Mouse (Mus musculus) small intestine, adult 2 months (tissue): ENCODE results near the gene Plekhh2. TPM values are rescaled to one million over a fixed set of nuclear protein-coding genes. Genes with fewer than 3 reads are reported as not detected.

Experiments used
- H3K27ac ChIP-seq: fragments of 200-500 bp; 2 replicates; pipeline ENCODE4 v1.5.1; 2012; ENCODE audit warnings: low read depth, low read length, control low read depth, inconsistent platforms; ENCODE audit not compliant: insufficient read depth
- H3K27me3 ChIP-seq: fragments of 200-500 bp; 2 replicates; pipeline ENCODE4 v1.6.1; 2012; ENCODE audit warnings: mild to moderate bottlenecking, moderate library complexity, low read length, inconsistent platforms; ENCODE audit not compliant: control insufficient read depth, insufficient read depth
- H3K36me3 ChIP-seq: fragments of 200-500 bp; 2 replicates; pipeline ENCODE4 v1.6.1; 2012; ENCODE audit warnings: mild to moderate bottlenecking, low read length, control low read depth, inconsistent platforms; ENCODE audit not compliant: control insufficient read depth, insufficient read depth
- H3K4me1 ChIP-seq: fragments of 200-500 bp; 2 replicates; pipeline ENCODE4 v1.6.1; 2012; ENCODE audit warnings: low read length, inconsistent platforms, mixed read lengths; ENCODE audit not compliant: control insufficient read depth, insufficient read depth, insufficient read length
- H3K4me3 ChIP-seq: fragments of 200-500 bp; 2 replicates; pipeline ENCODE4 v1.5.1; 2012; ENCODE audit warnings: low read depth, mild to moderate bottlenecking, control low read depth, inconsistent platforms, low read length, moderate library complexity
- CTCF ChIP-seq: fragments of 200-500 bp; IDR thresholded peaks from 2 replicates; pipeline ENCODE4 v1.5.1; 2012; ENCODE audit warnings: low read depth, mild to moderate bottlenecking, control low read depth, inconsistent platforms, low read length, moderate library complexity, mixed read lengths; ENCODE audit not compliant: insufficient replicate concordance, insufficient read length; ENCODE audit errors: extremely low read depth
- POLR2A ChIP-seq: fragments of 200-500 bp; IDR thresholded peaks from 2 replicates; pipeline ENCODE4 v1.6.1; 2012; ENCODE audit warnings: low read depth, mild to moderate bottlenecking, control low read depth, inconsistent platforms, low read length, moderate library complexity
- WGBS: fragments of 180-500 bp; shearing (Covaris S2); methylation state at CpG from one replicate; pipeline ENCODE4 v1.1.7; 2018; 5-methylcytosine and 5-hydroxymethylcytosine counted together
- polyA plus RNA-seq: library from polyadenylated mRNA; depleted of rRNA; stranded (reverse); fragments of >200 nt; gene quantifications from 2 replicates; pipeline ENCODE4 v1.2.3, GENCODE M21; 2012

Plekhh2 gene
- polyA plus RNA-seq, 1 experiment = 1.8 TPM

DNA sequence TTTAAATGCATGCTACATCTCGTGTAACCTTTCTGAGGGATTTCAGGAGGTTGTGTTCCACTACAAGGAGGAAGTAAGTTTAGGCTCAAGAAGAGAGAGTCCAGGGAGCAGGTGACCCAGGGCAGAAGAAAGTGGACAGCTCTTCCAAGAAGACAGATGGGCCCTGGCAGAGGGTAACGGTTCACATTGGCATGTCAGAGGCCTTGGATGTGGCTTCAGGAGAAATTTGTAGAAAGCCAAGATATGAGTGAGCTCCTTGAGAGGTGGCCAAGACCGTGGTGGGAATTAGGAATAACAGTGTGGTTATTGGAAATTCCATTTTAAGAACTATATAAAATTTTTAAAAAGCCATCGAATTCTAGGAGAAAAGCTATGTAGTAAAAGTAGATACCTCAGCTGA lies 22.1 kb downstream of the Plekhh2 start:
- WGBS = 63% methylated on average over 4 of the region's 4 CpGs
- no peak overlapping the region for H3K27ac ChIP-seq
- no peak for TF ChIP-seq CTCF
- no peak for TF ChIP-seq POLR2A

DNA sequence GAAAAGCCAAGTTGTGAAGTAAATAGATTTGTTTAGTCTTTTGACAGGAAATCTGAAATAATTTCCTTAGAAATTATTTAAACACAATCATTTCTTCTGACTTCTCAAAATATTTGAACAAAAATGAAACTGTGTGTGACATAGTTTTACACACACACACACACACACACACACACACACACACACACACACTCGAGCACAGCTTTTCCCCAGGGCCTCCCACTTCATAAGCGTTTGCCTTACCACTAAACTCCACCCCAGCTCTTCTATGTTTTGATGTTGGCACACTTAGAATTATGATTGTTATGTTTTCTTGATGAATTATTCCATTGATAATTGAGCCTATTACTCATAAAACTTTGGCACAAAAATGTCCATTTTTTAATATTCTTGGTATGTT lies 22.9 kb downstream of the Plekhh2 start:
- TF ChIP-seq POLR2A = no peak
- TF ChIP-seq CTCF = no peak
- Histone ChIP-seq H3K27ac (no peak overlapping the region), H3K27me3 (no peaks in the 10 kb centered on the region; the same call in 1 of the 2 replicates), H3K4me3 (no peak overlapping the region), H3K36me3 (no peaks in the 10 kb centered on the region), H3K4me1 (no peaks in the 10 kb centered on the region)
- 59% methylated on average over 2 of the region's 2 CpGs for WGBS

More for the DNA sequence above, 22.1 kb downstream of the Plekhh2 start:
- H3K36me3 ChIP-seq = no peaks in the 10 kb centered on the region
- H3K4me1 ChIP-seq = no peaks in the 10 kb centered on the region
- H3K4me3 ChIP-seq = no peak overlapping the region
- H3K27me3 ChIP-seq = no peaks in the 10 kb centered on the region; the same call in 1 of the 2 replicates

DNA sequence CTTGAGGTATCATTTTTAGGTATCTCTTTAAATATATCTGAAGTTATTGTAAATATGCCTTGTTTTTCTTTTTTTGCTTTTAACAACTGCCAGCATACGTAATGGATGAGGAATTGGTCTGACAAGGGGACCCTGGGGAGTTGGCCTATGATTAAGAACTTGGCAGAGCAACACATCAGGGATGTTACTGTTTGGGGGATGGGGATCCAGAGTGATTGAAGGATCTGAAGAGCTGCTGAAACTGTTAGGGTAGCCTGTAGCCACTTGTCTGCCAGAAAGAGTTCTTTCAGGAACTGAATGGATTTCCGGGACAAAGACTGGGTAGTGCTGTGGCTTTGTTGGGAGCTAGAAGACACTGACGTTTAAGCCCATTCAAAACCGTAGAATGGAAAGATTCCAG lies 23.5 kb downstream of the Plekhh2 start:
- no peaks in the 10 kb centered on the region; the same call in 1 of the 2 replicates for H3K27me3 ChIP-seq
- TF ChIP-seq POLR2A = no peak
- TF ChIP-seq CTCF = no peak
- no peak overlapping the region for H3K4me3 ChIP-seq
- whole genome bisulfite sequencing = 83% methylated on average over 4 of the region's 4 CpGs
- no peaks in the 10 kb centered on the region for H3K4me1 ChIP-seq
- H3K27ac ChIP-seq = no peak overlapping the region
- H3K36me3 ChIP-seq = no peaks in the 10 kb centered on the region

DNA sequence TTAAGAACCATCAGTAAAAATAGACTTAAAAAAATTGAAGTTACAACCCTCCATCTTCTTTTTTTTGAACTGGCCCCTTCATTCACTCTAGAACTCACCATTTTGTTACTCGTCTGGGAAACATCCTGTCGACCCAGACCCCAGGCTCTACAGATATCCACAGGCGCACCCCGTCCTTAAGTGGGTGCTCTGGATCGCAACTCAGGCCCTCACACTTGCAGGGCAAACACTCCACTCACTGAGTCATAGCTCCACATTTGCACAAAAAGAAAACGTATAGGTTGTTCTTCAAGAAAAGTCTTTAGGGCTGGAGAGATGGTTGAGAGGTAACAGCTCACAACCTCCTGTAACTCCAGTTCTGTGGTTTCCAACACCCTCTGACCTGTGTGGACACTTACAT lies 25.6 kb downstream of the Plekhh2 start:
- no peaks in the 10 kb centered on the region for H3K4me1 ChIP-seq
- TF ChIP-seq CTCF = no peak
- no peak for TF ChIP-seq POLR2A
- H3K27me3 ChIP-seq = no peaks in the 10 kb centered on the region; the same call in 1 of the 2 replicates
- H3K27ac ChIP-seq = no peak overlapping the region
- no peaks in the 10 kb centered on the region for H3K36me3 ChIP-seq
- 92% methylated on average over 6 of the region's 6 CpGs for WGBS
- no peak overlapping the region for H3K4me3 ChIP-seq

DNA sequence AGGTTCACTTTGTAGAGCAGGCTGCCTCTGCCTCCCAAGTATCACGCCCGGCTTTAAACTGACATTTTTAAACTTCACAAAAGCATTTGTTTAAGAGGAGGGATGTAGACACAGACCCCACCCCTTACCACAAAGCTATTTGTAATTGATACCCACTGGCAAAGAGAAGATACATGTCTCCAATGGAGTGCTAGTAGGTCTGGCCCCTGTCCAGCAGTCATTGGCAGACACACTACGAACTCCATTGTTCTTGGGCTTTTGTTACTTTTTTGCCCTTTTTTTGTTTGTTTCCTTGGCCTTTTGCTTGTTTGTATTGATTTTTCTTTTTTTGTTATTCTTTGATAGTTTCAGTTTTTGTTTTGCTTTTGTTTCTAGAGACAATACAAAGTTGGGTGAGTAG lies 26.3 kb downstream of the Plekhh2 start:
- no peaks in the 10 kb centered on the region for H3K4me1 ChIP-seq
- no peaks in the 10 kb centered on the region; the same call in 1 of the 2 replicates for H3K27me3 ChIP-seq
- TF ChIP-seq CTCF = no peak
- no peak for TF ChIP-seq POLR2A
- H3K4me3 ChIP-seq = no peak overlapping the region
- H3K27ac ChIP-seq = no peak overlapping the region
- H3K36me3 ChIP-seq = no peaks in the 10 kb centered on the region
- 84% methylated on average over 3 of the region's 3 CpGs for WGBS

DNA sequence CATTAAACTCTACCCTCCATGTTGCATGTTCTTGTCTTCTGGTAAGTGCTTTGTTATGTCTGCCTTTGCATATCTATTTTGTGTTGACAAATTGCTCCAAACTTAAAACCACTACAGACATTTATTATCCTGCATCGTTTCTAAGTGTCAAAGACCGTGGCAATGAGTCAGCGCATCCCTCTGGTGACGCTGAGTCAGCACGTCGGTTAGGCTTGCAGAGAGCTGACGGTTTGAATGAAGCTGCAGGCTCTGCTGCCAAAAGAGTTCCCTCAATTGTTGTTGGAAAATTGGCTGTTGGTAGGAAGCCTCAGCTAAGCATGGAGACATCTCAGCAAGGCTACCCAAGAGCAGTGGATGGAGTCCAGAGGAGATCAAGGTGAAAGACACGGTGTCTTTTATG lies 28.9 kb downstream of the Plekhh2 start:
- no peaks in the 10 kb centered on the region for H3K36me3 ChIP-seq
- 62% methylated on average over 8 of the region's 8 CpGs for WGBS
- TF ChIP-seq CTCF = no peak
- no peak for TF ChIP-seq POLR2A
- no peaks in the 10 kb centered on the region for H3K4me1 ChIP-seq
- H3K27me3 ChIP-seq = no peaks in the 10 kb centered on the region; the same call in 1 of the 2 replicates
- no peak overlapping the region for H3K4me3 ChIP-seq
- H3K27ac ChIP-seq = no peak overlapping the region

DNA sequence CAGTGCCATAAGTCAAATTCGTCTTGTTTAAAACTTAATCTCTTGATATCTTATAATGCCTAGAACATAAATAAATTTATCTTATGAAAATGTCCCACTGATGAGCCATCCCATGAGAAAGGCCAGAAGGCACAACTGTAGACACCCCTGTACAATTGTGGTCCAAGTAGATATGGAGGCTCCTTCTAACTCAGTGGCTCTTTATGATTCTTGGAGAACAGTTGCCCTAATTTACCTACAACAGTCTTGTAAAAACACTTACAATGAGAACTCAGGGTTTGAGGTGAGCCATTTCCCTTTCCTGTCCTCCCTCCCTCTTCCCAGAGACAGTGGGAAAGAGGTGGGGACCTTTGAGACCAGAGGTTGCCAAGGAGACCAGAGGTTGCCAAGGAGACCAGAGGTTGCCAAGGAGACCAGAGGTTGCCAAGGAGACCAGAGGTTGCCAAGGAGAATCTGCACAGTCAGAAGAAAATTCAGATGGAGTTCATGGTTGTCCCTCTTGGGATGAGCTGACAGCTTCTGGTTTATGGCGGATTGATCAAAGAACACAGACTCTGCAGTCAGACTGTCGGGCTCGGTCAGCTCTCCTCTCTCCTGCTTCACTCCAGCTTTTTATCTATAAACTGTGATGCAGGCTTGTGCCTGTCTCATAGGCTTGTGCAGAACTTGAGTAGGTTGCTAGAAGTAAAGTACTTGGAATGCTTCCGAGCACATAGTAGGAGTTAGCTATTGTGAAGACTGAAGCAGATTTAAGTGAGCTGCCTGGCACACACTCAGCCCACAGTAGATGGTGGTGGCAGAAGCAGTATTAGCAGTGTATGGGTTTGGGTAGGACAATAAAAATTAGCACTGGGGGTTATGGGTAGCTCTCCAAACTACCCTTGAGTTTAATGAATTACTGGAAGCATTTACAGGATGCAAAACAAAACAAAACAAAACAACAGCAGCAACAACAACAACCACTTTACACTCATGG lies 39.5 kb downstream of the Plekhh2 start:
- Histone ChIP-seq H3K4me1 (peaks cover 5% of the 10 kb centered on the region; the same call in 1 of the 2 replicates), H3K27me3 (no peaks in the 10 kb centered on the region; the same call in 1 of the 2 replicates), H3K36me3 (no peaks in the 10 kb centered on the region), H3K4me3 (no peak overlapping the region), H3K27ac (no peak overlapping the region)
- no peak for TF ChIP-seq CTCF
- no peak for TF ChIP-seq POLR2A
- WGBS = 72% methylated on average over 5 of the region's 5 CpGs
